Mouse (Mus musculus) brown adipose tissue, adult 24 weeks (tissue): ENCODE data around the gene Atat1. TPM values are rescaled to one million over a fixed set of nuclear protein-coding genes. Genes with fewer than 3 reads are reported as not detected.
A peak's percentile ranks its signal among the peaks of the same experiment; 100 is the strongest.

Source experiments
- H3K27ac ChIP-seq: fragments of 200-500 bp; replicated peaks from 2 replicates; pipeline ENCODE4 v1.5.1; 2012; ENCODE audit warnings: low read depth, mild to moderate bottlenecking, low read length
- H3K4me1 ChIP-seq: fragments of 200-500 bp; 2 replicates; pipeline ENCODE4 v1.6.1; 2012; ENCODE audit warnings: low read length, mixed read lengths; ENCODE audit not compliant: control insufficient read depth, insufficient read depth, insufficient read length
- H3K4me3 ChIP-seq: fragments of 200-500 bp; 2 replicates; pipeline ENCODE4 v1.5.1; 2012; ENCODE audit warnings: low read depth, mild to moderate bottlenecking, low read length, moderate library complexity; ENCODE audit not compliant: insufficient read depth
- polyA plus RNA-seq: library from polyadenylated mRNA; stranded (reverse); fragments of >200 nt; gene quantifications from 2 replicates; pipeline ENCODE4 v1.2.4, GENCODE M21; 2012; ENCODE audit not compliant: missing spikeins, insufficient read depth, insufficient read length

The Atat1 gene
- polyA plus RNA-seq, 1 experiment = 42.2 TPM

DNA sequence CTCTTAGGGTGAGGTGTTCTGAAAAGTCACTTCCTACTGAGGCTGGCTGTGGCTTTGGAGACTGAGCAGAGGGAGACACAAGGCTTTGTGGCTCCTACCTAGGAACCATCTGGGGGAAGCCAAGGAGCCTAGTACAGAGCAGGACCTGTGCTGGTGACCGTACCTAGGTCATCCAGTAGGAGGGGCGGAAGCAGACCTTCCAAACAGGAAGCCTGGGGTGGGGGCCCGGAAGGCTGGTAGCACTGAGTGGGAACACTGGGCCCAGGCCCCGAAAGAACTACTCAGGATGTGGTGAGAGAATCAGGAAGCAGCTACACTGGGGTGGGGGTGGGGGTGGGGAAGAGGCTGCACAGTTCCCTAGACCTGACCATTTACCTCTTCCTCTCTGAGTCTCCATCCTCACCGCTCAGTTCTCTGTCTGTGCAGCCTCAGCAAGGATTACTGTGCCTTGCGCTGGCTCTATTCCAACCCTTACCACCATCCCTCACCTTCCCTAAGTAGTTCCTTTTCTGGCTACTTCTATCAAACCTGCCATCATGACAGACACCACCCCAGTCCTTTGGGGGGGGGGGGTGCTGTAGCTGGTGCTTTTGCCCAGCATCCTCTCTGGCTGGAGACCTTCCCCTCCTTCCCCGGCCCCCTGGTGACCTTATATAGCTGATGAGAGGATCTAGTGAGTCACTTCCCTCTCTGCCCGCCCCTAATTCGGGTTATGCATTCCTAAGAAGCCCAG lies 39.6 kb downstream of the Atat1 start:
- Histone ChIP-seq H3K27ac (peak overlapping the region; percentile 99), H3K4me3 (peak overlapping the region; percentile 78), H3K4me1 (0 out of 2 replicates have a peak, but pooled peaks cover 2% of the 10 kb centered on the region)

DNA sequence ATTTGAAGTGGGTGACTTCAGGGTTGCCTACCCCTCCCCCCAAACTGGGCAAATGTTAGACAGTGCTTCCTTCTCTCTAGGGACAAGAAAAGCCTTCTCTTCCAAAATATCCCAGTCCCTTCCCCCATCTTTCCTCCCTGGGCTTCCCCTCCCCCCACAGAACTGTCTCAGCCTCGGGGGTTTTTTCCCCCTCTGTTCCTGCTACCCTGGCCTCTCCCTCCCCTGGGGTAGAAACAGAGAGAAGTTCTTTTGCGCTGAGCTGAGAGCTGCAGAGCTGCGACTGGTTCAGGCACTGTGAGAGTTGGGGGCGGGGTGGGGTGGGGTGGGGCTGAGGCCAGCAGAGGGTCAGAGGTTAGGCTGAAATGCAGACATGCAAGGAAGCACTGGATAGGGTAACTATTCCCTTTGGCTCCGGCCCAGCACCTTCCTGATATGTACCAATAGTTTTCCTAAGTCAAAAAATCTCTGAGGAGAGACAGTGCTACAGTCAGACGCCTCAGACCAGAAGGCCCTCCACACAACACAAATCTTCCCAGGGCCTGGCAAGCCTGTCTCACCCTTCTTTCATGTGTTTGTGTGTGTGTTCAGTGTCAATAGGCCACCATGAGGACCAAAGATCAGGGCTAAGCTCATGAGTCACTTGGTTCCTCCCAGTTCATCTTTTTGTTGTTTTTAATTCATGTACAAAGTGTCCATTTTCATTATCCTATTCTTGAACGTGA lies 40.4 kb downstream of the Atat1 start:
- Histone ChIP-seq H3K4me1 (peaks cover 6% of the 10 kb centered on the region; the same call in 1 of the 2 replicates), H3K4me3 (peak overlapping the region; percentile 78), H3K27ac (peak overlapping the region; percentile 99)

DNA sequence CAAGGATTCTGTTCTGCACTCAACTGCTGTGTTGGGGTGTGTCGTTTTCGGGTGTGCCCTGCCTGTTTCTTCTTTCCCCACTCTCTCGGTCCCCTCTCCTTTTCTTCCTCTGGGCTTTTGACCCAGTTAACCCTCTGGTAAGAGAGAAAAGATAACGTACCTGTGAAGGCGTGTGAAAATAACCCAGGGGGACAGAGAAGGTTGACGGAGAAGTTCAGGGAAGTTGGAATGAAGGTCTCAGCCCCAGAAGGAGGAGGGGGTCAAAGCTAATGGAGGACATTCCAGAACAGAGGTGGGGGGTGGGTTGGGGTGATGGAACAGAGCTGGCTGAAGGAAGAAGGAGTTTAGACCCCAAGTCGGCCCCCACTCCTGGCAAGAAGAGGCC lies 40.9 kb downstream of the Atat1 start:
- peak overlapping the region; percentile 78 for H3K4me3 ChIP-seq
- H3K27ac ChIP-seq = peak overlapping the region; percentile 99
- H3K4me1 ChIP-seq = peaks cover 6% of the 10 kb centered on the region; the same call in 1 of the 2 replicates

DNA sequence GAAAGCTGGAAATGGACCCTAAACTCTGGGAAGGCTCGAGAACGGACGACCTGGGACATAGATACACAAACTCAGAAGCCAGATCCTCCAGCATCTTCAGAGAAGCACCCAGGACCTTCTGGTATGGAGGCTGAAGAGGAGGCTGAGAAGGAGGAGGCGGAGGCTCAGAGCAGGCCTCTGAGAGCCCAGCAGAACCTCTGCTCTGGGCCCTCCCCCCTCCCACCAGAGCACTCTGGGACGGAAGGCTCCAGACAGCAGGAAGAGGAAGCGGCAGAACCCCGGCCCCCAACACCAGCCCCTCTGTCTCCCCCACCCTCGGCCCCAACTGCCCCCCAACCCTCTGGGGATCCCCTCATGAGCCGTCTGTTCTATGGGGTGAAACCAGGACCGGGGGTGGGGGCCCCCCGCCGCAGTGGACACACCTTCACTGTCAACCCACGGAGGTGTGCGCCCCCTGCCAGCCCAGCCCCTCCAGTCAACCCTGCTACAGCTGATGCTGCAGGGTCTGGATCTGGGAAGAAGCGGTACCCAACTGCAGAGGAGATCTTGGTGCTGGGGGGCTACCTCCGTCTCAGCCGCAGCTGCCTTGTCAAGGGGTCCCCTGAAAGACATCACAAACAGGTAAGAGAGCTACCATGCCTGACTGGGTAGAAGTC lies 41.6 kb downstream of the Atat1 start:
- H3K4me1 ChIP-seq = peaks cover 6% of the 10 kb centered on the region; the same call in 1 of the 2 replicates
- H3K27ac ChIP-seq = peak overlapping the region; percentile 99
- H3K4me3 ChIP-seq = peak overlapping the region; percentile 78

DNA sequence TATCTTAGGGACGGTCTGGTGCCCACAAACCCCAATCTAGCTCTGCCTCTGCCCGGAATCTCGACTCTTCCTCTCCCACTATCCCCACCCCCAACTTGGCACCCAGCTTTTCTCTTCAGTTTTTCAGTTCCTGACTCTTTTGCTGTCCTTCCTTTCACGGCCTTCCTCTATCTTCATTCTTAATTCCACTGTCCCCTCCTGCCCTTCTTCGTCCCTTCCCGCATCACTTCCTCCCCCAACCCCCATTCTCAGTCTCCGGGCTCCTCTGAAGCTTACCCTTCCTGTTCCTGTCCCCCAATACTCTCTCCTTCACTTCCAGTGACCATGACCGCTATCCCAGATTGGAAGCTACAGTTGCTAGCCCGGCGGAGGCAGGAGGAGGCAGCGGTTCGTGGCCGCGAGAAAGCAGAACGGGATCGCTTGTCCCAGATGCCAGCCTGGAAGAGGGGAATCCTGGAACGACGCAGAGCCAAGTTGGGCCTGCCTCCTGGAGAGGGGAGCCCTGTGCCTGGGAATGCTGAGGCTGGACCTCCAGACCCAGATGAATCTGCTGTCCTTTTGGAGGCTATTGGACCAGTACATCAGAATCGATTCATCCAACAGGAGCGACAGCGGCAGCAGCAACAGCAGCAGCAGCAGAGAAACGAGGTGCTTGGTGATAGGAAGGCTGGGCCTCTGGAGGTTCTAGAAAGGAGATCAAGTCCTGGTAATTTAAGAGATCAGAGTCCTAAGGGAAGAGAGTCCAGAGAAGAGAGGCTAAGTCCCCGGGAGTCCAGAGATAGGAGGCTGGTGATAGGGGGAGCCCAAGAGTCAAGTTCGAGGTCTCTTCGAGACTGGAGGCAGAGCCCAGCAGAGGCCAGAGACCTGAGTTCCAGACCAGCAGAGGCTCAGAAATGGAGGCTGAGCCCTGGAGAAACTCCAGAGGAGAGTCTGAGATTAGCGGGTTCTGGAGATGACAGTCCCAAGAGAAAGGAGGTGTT lies 42.7 kb downstream of the Atat1 start:
- Histone ChIP-seq H3K27ac (peak overlapping the region; percentile 99), H3K4me3 (peak overlapping the region; percentile 78), H3K4me1 (peaks cover 3% of the 10 kb centered on the region; the same call in 1 of the 2 replicates)

DNA sequence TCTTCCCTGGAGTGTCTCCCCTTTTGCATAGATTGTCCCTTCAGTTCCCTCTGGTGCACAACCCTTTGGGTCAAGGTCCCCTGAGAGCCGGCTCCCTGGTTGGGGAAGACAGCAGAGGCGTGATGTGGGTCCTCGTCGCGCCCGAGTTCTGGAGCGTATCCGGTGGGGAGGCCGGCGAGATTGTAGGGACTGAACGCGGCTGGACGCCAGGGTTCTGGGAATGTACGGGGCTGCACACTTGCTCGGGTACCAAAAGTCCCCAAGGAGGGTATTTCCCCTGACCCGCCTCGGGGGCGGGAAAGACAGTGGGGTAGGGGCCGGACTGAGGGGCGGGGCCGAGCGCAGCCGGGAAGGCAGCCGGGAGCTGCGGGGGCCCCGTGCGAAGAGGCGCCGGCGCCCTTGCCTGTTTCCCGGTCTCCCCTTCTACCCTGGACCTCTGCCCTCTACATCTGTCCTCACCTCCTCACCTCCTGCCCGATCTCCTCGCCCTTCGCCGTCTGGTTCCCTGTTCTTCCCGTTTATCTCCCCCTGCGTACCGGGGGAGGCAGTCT lies 43.5 kb downstream of the Atat1 start:
- H3K4me3 ChIP-seq = peak overlapping the region; percentile 78
- H3K4me1 ChIP-seq = peaks cover 3% of the 10 kb centered on the region; the same call in 1 of the 2 replicates
- H3K27ac ChIP-seq = peak overlapping the region; percentile 99

DNA sequence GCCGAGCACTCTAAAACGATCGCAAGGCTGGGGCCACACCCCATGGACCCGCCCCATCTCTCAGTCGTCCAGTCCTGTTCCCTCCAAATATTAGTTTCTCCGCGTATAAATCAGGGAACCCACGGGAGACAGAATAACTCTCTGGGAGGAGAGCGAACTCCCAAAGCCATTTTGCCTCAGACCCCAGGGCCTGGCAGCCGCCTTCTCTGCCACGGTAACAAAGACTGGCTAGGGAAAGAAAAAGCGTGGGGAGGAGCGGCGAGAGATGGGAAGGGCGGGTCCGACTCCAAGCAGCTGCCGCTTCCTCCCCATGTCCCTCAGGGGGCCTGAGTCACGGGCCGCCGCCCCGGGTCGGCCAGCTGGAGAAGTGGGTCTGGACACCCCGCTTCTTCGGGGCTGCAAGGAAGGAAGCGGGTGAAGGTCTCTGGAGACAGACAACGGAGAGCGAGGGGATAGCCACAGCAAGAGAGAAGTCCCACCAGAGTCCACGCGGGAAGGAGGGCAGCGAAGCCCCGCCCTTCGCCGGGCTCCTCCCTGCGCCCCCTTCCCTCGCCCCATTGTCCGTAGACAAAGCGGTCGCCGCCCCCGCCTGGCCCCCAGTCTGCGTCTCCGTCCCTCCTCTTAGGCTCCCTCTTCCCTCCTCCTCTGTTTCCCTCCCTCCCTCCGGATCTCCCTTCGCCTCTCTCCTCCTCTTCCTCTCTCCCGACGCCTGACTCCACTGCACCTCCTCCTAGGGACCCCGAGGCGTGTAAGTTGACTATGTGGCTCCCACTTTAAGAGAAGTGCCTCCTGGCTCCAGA lies 44.2 kb downstream of the Atat1 start, which contains the start of gene Ppp1r18:
TSS of gene Ppp1r18 (plus strand) at position 113 of the 800 bp plus-strand sequence.
- H3K4me3 ChIP-seq = peak within 1 kb of the TSS; percentile 78
- H3K4me1 ChIP-seq = peaks cover 3% of the 10 kb centered on the region; the same call in 1 of the 2 replicates
- peak within 1 kb of the TSS; percentile 99 for H3K27ac ChIP-seq

DNA sequence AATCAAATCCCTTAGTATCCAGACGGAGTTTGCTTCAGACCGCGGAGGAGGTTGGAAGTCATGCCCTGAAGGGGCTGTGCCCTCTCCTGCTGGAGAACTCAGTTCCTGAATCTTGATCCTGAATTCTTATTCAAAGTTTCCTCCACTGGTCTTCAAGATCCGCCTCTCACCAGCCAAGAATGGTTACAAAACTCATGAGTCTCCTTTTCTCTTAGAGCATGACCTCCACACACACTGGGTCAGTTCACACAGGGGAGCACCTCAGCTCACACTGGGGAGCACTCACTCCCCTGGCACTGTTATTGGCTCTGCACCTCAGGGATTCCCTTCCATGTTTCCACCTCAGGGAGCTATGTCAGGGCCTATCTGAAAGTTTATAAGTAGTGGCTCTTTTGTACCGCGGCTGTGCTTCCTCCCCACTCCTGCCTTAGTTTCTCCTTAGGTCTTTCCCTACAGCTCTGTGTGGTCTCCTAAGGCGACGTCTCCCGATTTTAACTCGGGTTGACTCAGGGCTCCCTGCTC lies 45.0 kb downstream of the Atat1 start:
- peak overlapping the region; percentile 78 for H3K4me3 ChIP-seq
- H3K4me1 ChIP-seq = peaks cover 3% of the 10 kb centered on the region; the same call in 1 of the 2 replicates
- H3K27ac ChIP-seq = peak overlapping the region; percentile 99

DNA sequence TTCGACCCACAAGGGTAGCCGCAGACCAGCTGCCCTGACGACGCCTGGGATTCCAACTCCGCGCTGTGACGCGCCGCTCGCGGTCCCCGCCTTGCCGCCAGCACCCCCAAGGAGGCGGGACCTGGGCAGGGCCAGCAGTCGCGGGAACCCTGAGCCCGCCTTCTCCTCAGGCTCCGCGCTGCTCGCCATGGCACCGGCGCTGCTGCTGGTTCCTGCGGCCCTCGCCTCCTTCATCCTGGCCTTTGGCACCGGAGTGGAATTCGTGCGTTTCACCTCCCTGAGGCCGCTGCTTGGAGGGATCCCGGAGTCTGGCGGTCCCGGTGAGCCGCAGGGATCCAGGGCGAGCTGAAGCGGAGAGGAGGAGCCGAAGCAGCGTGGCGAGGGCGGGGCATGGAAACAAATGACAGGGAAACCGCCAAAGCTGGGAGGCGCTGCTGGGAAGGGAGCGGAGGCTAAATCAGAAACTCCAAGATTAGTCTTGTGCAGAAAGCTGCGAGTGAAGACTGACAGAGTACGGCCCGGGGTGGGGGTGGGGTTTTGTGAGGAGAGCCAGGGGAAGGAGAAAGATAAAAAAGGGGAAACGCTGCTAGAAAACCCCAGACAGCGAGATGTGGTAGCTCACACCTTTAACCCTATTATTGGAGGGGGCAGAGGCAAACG lies 48.5 kb downstream of the Atat1 start, which contains the start of gene Nrm:
TSS of gene Nrm (plus strand) at position 121 of the 660 bp plus-strand sequence.
- Histone ChIP-seq H3K27ac (peak within 1 kb of the TSS; percentile 62; the same call in 1 of the 2 replicates), H3K4me3 (peak within 1 kb of the TSS; percentile 83), H3K4me1 (peaks cover 3% of the 10 kb centered on the region; the same call in 1 of the 2 replicates)

DNA sequence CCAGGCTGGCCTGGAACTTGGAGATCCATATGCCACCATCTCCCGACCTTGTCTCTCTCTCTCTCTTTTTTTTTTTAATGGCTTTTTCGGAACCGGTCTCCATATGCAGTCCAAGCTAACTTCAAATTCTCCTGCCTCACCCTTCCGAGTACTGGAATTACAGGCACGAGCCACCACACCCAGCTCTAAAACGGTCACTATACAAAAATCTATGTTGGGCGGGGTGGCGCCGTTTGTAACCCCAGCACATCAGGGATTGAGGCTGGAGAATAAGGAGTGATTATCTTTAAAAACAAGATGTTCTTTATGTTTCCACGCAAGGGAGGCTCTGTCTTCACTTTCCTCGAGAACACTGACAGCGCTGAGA lies 49.1 kb downstream of the Atat1 start:
- Histone ChIP-seq H3K27ac (peak overlapping the region; percentile 62; the same call in 1 of the 2 replicates), H3K4me3 (peak overlapping the region; percentile 54), H3K4me1 (peaks cover 3% of the 10 kb centered on the region; the same call in 1 of the 2 replicates)

DNA sequence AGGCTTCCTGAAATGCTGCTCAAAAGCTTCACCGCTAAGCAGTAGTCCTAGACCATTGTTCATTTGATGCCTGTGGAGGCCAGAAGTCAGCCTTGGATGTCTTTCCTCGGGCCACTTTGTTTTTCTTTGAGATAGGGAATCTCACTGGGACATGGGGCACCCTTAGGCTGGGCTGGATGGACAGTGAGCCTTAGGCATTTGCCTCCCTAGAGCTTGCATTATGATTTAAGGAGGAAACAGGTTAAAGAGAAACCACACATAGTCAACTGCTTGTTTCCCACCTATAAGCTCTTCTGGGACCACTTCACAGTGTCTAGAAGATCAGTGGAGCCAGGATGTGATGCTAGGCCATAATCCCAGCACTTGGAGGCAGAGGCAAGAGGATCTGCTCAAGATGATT lies 50.0 kb downstream of the Atat1 start:
- peaks cover under 1% of the 10 kb centered on the region; the same call in 1 of the 2 replicates for H3K4me1 ChIP-seq
- no peak overlapping the region for H3K27ac ChIP-seq
- no peak overlapping the region for H3K4me3 ChIP-seq

DNA sequence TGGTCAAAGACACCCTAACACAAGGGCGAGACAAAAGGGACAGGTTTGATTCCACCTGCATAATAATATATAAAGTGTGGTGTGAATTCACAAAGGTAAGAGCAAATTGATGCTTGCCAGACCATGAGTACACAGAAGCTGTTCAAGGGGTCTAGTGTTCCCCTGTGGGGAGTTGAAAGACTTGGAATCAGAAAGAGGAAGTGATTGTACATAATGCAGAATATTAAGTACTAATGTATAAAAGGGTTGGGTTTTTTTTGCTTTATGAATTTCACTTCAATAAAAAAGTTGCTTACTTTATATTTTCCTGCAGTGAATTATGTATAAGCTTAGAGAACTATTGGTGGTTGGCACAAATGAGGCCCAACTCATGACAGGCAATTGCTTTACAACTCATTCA lies 50.5 kb downstream of the Atat1 start:
- H3K27ac ChIP-seq = no peak overlapping the region
- H3K4me1 ChIP-seq = no peaks in the 10 kb centered on the region; the same call in 1 of the 2 replicates
- H3K4me3 ChIP-seq = no peak overlapping the region

DNA sequence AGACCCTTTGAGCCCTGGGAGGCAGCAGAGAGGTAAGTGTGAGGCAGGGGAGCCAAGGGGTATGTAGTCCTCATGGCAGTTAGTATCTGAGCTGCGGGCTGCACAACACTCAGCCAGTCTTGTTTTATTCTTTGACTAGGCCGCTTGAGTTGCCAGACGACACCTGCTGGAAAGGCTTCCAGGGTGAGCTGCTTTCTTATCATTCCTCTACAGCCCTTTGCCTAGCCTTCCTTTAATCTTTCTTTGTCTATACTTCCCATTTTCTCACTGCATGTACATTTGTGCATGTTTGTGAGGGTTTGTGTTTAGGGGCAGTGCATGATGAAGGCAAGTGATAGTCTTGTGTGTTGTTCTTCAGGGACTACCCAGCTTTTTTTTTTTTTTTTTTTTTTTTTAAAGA lies 58.9 kb downstream of the Atat1 start:
- no peak overlapping the region for H3K27ac ChIP-seq
- no peaks in the 10 kb centered on the region for H3K4me1 ChIP-seq
- no peak overlapping the region for H3K4me3 ChIP-seq
